Mouse (Mus musculus): ENCODE results near the gene Zfp280c.

- TF ChIP-seq POLR2A (IDR thresholded peaks at IDR 0.05; ENCODE audit: low read depth, low read length) (no peak), CTCF (IDR thresholded peaks at IDR 0.05; ENCODE audit: extremely low read depth, insufficient read length, insufficient replicate concordance, low read depth, low read length) (no peak)
Measured at GRCm38 (mm10) chrX:48523512-48523911, 70.8 kb downstream of the Zfp280c start.

Data from small intestine, adult 2 months (tissue).